Mouse (Mus musculus) left cerebral cortex, adult 11 months (tissue): Measurements from ENCODE around the gene Gemin8.

ENCODE experiments used
- DNase-seq: peaks from one replicate; pipeline ENCODE4 v3.0.0; 2022; ENCODE audit warnings: low spot score

Gemin8 gene

GRCm38 (mm10) chrX:166169892-166170799, at the start of gene Gemin8:
Gene Gemin8, plus strand, starts transcription at chrX:166170454.
- peak; percentile 91 for DNase-seq

- DNase-seq = no peak
Measured at GRCm38 (mm10) chrX:166147158-166147846, 23.0 kb upstream of the Gemin8 start.

GRCm38 (mm10) chrX:166162773-166163172, 7.5 kb upstream of the Gemin8 start:
- no peak for DNase-seq

GRCm38 (mm10) chrX:166167307-166167706, 2.9 kb upstream of the Gemin8 start:
- no peak for DNase-seq

GRCm38 (mm10) chrX:166167923-166168322, 2.3 kb upstream of the Gemin8 start:
- DNase-seq = no peak

GRCm38 (mm10) chrX:166170800-166171738, 815 bp downstream of the Gemin8 start:
- DNase-seq = no peak

DNA sequence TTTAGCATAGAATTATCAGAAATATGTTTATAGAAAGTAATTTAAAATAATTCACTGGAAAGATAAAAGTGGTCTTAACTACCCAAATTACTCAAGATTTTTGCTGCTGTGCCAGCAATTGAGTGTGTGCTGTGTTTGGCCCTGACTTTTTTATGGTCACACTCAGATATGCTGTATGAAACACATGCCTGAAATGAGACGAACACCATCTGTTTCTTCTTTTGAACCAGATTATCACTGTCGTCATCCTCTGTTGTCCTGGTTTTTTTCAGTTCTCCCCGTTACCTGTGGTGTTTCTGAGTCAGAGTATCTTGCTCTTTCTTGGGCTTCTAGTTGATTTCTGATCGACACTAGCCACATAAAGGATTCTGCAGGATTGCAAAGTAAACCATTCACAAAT, 1.8 kb downstream of the Gemin8 start:
- DNase-seq = no peak

DNA sequence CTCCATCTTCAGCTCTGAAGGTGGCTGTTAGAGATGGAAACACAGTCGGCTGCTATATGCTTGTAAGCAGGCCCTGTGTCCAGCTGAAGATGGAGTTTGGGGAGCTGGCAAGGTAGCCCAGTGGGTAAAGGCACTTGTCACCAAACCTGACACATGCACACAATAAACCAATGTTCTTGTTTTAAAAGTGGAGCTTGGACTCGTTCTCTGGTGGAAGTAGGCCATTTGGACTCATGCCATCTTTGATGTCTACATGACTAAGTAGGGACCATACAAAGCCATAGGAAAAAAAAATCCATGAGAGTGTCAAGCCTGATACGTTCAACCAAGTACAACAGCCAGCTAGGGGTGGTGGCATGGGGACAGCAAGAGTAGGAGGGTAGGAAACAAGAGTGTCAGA, 2.4 kb downstream of the Gemin8 start:
- no peak for DNase-seq

DNA sequence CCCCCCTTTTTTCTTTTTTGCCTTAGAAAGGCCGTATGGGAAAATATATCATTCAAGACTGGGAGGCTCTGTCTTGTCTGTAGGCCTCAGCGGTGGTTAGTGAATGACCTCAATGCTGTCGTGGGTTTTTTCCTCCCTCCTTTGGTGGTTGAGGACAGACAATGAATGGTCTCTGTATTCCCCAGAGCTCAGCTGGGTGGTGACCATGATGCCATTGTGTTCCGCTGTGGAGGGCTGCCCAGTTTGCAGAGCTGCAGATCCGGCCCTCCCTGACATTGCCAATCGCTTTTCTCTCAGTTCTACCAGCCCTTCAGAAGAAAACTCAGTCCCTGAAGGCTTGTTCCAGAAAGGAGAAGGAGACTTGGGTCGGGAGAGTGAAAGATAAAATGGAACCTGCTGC, 3.5 kb downstream of the Gemin8 start:
- DNase-seq = peak; percentile 64

DNA sequence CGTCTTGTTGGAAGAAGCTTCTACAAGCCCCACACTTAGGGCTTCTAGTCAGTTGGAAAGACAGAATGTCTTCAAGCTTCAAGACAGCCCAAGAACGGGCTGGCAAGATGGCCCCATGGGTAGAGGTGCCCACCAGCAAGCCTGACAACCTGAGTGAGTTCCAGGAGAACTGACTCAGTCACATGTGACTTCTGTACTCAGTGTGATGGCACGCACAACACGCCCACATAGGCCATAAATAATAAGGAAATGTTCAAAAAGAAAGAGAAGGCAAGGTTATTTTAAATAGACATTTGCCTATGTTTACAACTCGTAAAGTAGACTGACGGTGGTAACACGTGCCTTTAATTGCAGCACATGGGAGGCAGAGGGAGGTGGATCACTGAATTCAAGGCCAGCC, 7.7 kb downstream of the Gemin8 start:
- DNase-seq = no peak

DNA sequence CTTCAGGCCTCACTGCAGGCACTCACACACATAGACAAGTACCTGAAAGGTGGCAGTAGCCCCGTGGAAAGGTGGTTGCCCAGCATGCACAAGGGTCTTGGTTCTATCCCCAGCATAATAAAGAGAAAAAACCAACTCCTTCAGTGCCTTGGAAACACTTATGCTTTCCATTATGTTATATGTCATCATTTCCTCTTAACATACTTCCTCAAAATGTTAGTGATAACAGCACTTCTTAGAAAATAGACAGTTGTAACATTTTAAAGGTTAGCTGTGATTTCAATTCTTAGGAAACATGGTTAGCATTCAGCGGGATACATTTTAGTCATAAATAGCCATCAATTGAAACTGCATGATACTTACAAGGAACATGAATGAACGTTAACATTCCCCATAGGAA, 12.8 kb downstream of the Gemin8 start:
- DNase-seq = no peak

DNA sequence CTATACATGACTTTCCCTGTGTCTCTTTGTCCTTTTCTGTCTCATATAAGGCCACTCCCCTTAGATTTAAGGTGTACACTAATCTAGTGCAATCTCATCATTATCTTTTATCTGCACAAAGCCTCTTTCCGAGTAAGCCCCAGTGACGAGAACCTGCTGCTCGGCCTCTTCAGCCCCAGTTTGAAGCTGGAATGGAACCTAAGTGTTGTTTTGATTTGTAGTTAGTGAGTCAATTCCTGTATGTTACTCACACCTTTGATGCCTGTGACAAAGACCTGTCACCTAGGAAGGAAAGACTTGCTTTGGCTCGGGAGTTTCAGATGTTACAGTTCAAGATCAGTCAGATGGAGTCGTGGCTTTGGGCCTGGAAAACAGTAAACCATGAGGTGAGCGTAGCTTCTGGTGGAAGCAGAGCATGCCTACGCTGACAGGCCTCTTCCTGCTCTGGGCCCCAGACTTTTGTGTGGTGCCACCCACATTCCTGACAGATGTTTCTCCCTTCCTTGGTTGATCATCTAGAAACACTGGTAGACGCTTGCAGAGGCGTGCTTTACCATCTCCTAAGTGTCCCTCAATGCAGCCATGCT, 15.2 kb downstream of the Gemin8 start:
- no peak for DNase-seq

GRCm38 (mm10) chrX:166187803-166188202, 17.5 kb downstream of the Gemin8 start:
- DNase-seq = no peak

DNA sequence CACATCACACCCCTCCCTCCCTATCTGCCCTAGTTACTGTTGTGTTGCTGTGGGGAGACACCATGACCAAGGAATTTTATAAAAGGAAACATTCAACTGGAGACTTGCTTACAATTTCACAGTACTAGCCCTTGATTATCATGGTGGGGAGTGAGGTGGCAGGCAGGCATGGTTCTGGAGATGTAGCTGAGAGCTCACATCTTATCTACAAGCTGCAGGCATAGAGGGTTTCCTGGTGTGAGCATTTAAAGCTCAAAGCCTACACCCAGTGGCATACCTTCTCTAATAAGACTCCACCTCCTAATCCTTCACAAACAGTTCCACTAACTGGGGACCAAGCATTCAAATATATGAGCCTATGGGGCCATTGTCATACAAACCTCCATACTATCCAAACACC, 26.1 kb downstream of the Gemin8 start:
- DNase-seq = no peak

- no peak for DNase-seq
Measured at GRCm38 (mm10) chrX:166198266-166198665, 28.0 kb downstream of the Gemin8 start.

- no peak for DNase-seq
Measured at GRCm38 (mm10) chrX:166199812-166200211, 29.6 kb downstream of the Gemin8 start.

- peak; percentile 38 for DNase-seq
Measured at GRCm38 (mm10) chrX:166214576-166214975, 44.3 kb downstream of the Gemin8 start.

- no peak for DNase-seq
Measured at GRCm38 (mm10) chrX:166216248-166216647, 46.0 kb downstream of the Gemin8 start.

GRCm38 (mm10) chrX:166216720-166217119, 46.5 kb downstream of the Gemin8 start:
- DNase-seq = no peak

GRCm38 (mm10) chrX:166219331-166219730, 49.1 kb downstream of the Gemin8 start:
- no peak for DNase-seq

GRCm38 (mm10) chrX:166226856-166227255, 56.6 kb downstream of the Gemin8 start:
- DNase-seq = no peak

GRCm38 (mm10) chrX:166229750-166230149, 59.5 kb downstream of the Gemin8 start:
- DNase-seq = no peak
